Mouse (Mus musculus) urinary bladder, postnatal 10 days (tissue): ENCODE results near the gene Gm21725.
"Not testable (repeated sequence)": the region's sequence is repeated elsewhere in the genome, so short reads cannot be mapped to it uniquely, and the experiment has no call there.

ENCODE experiments used
- DNase-seq: peaks from one replicate; pipeline ENCODE4 v3.0.0; 2022; ENCODE audit warnings: low spot score

The Gm21725 gene

DNA sequence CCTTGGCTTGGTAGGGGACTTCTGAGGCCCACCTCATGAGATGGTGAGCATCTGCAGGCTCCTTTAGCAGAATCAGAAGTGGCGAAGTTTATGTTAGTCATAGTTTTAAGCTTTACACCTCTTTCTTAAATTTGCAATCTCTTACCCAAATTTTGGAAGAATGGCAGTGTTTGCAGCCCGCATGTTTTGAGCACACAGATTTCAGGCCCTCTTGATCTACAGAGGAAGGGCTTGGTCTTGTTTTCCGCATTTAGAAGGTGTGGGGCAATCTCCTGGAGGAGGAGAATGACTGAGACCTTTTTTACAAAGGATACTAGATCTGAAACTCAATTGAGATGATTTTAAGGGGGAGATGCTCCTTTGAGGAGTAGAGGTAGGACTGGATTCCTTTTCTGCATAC lies at the start of gene Gm21725:
Gene Gm21725, minus strand, starts transcription at position 101 of the 400 bp plus-strand sequence.
- not testable (repeated sequence) for DNase-seq
